Mouse (Mus musculus) myocyte (in vitro differentiated cells): Measurements from ENCODE around the gene Ets1. TPM values are rescaled to one million over a fixed set of nuclear protein-coding genes. Genes with fewer than 3 reads are reported as not detected.

ENCODE experiments used
- H3K27me3 ChIP-seq: one replicate; pipeline ENCODE4 v1.6.1; 2011; ENCODE audit not compliant: control insufficient read depth, insufficient read depth, insufficient read length
- H3K36me3 ChIP-seq: one replicate; pipeline ENCODE4 v1.6.1; 2011; ENCODE audit not compliant: control insufficient read depth, insufficient read depth
- H3K4me2 ChIP-seq: one replicate; pipeline ENCODE4 v1.6.1; 2011; ENCODE audit warnings: low read depth, control low read depth
- H3K4me3 ChIP-seq: one replicate; pipeline ENCODE4 v1.5.1; 2011; ENCODE audit warnings: mild to moderate bottlenecking, control low read depth, moderate library complexity
- H3K79me2 ChIP-seq: one replicate; pipeline ENCODE4 v1.6.1; 2011; ENCODE audit not compliant: control insufficient read depth, insufficient read depth
- H3ac ChIP-seq: one replicate; pipeline ENCODE4 v1.6.1; 2011; ENCODE audit not compliant: control insufficient read depth, insufficient read length
- CEBPB ChIP-seq: IDR thresholded peaks from 2 replicates; pipeline ENCODE4 v1.6.1; 2011; ENCODE audit warnings: mild to moderate bottlenecking, moderate library complexity; ENCODE audit not compliant: poor library complexity, insufficient read depth, severe bottlenecking
- E2F4 ChIP-seq: IDR thresholded peaks from one replicate; pipeline ENCODE4 v1.6.1; 2011; ENCODE audit warnings: mild to moderate bottlenecking, control low read depth, moderate library complexity; ENCODE audit not compliant: insufficient read depth
- MAX ChIP-seq: IDR thresholded peaks from one replicate; pipeline ENCODE4 v1.6.1; 2011; ENCODE audit warnings: low read depth, mild to moderate bottlenecking, control low read depth
- MYOD1 ChIP-seq, 3 experiments: IDR thresholded peaks; one replicate each; pipeline ENCODE4 v1.6.1; 2011; ENCODE audit warnings: control low read depth in 2 of 3, low read depth in 2 of 3, mild to moderate bottlenecking in 2 of 3, moderate library complexity in 1 of 3; ENCODE audit not compliant: insufficient read length in 2 of 3, control insufficient read depth in 1 of 3
- MYOG ChIP-seq, 3 experiments: IDR thresholded peaks; one replicate each; pipeline ENCODE4 v1.6.1; 2011; ENCODE audit warnings: control low read depth in 2 of 3, low read depth in 2 of 3, mild to moderate bottlenecking in 2 of 3; ENCODE audit not compliant: insufficient read length in 2 of 3, control insufficient read depth in 1 of 3, insufficient read depth in 1 of 3
- POLR2A ChIP-seq: IDR thresholded peaks from one replicate; pipeline ENCODE4 v1.6.1; 2011; ENCODE audit warnings: low read depth, mild to moderate bottlenecking, control low read depth, moderate library complexity; ENCODE audit not compliant: insufficient read length
- POLR2AphosphoS2 ChIP-seq: IDR thresholded peaks from one replicate; pipeline ENCODE4 v1.6.1; 2011; ENCODE audit warnings: low read depth, control low read depth; ENCODE audit not compliant: insufficient read length
- REST ChIP-seq: IDR thresholded peaks from one replicate; pipeline ENCODE4 v1.6.1; 2011; ENCODE audit warnings: mild to moderate bottlenecking, control low read depth, moderate library complexity; ENCODE audit not compliant: insufficient read depth, insufficient read length
- SRF ChIP-seq: IDR thresholded peaks from one replicate; pipeline ENCODE4 v1.6.1; 2011; ENCODE audit warnings: low read depth; ENCODE audit not compliant: control insufficient read depth, insufficient read length
- TCF12 ChIP-seq: IDR thresholded peaks from one replicate; pipeline ENCODE4 v1.6.1; 2011; ENCODE audit warnings: mild to moderate bottlenecking, control low read depth; ENCODE audit not compliant: poor library complexity, insufficient read depth, severe bottlenecking
- TCF3 ChIP-seq: IDR thresholded peaks from one replicate; pipeline ENCODE4 v1.6.1; 2011; ENCODE audit warnings: low read depth, control low read depth; ENCODE audit not compliant: insufficient read length
- USF1 ChIP-seq: IDR thresholded peaks from one replicate; pipeline ENCODE4 v1.6.1; 2011; ENCODE audit warnings: low read depth, mild to moderate bottlenecking, control low read depth, moderate library complexity
- polyA plus RNA-seq: library from polyadenylated mRNA; unstranded; fragments of >200 nt; fragmentation: generic; extraction: Trizol; gene quantifications from one replicate; pipeline ENCODE4 v1.2.1, GENCODE M21; 2012; ENCODE audit warnings: missing spikeins

Ets1 gene
- polyA plus RNA-seq, 1 experiment, result 5.4 TPM

DNA sequence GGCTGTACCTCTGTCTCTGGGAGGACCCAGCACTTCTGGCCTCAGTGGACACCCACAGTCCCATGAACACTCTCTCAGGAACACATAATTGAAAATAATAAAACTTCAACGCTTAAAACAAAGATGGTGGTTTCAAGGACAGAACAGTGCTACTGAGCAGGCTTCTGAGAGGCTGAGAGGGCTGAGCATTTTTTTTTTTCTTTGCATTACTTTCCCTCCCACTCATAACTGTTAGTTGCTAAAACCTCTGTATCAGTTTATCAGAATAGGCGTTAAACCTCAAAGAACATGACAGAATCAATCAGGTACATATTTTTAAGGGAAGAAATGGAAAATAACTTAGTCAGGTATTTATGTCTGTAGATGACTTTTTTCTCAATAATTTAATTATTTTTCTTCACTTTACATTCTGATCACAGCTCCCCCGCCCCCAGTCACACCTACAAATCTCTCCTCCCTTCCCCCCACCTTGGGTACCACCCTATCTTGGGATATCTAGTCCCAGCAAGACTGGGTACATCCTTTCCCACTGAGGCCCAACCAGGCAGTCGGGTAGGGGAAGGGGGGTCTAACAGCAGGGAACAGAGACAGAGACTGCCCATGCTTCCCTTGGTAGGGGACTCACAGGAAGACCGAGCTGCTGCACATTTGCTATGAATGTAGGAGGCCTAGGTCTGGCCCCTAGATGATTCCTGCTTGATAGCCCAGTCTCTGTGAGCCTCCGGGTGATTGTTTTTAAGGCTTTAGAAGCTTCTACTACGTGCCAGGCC, 68.1 kb downstream of the Ets1 start:
- Histone ChIP-seq H3ac (no peak overlapping the region), H3K4me2 (no peak overlapping the region), H3K79me2 (peaks cover 99% of the 10 kb centered on the region), H3K4me3 (no peak overlapping the region), H3K36me3 (no peaks in the 10 kb centered on the region), H3K27me3 (no peaks in the 10 kb centered on the region)
- no peak for TF ChIP-seq MAX
- TF ChIP-seq TCF3, result no peak
- no peak for TF ChIP-seq MYOD1 (IDR thresholded peaks at IDR 0.05; ENCODE audit: control insufficient read depth in 1 of 3, insufficient read length in 2 of 3, low read depth in 2 of 3)
- TF ChIP-seq MYOG (IDR thresholded peaks at IDR 0.05; ENCODE audit: control insufficient read depth in 1 of 3, insufficient read depth in 1 of 3, insufficient read length in 2 of 3, low read depth in 2 of 3), result no peak
- no peak for TF ChIP-seq USF1
- TF ChIP-seq CEBPB, result no peak
- TF ChIP-seq POLR2A, result no peak
- TF ChIP-seq TCF12, result no peak
- TF ChIP-seq SRF, result no peak
- no peak for TF ChIP-seq POLR2AphosphoS2
- TF ChIP-seq REST, result no peak
- no peak for TF ChIP-seq E2F4

DNA sequence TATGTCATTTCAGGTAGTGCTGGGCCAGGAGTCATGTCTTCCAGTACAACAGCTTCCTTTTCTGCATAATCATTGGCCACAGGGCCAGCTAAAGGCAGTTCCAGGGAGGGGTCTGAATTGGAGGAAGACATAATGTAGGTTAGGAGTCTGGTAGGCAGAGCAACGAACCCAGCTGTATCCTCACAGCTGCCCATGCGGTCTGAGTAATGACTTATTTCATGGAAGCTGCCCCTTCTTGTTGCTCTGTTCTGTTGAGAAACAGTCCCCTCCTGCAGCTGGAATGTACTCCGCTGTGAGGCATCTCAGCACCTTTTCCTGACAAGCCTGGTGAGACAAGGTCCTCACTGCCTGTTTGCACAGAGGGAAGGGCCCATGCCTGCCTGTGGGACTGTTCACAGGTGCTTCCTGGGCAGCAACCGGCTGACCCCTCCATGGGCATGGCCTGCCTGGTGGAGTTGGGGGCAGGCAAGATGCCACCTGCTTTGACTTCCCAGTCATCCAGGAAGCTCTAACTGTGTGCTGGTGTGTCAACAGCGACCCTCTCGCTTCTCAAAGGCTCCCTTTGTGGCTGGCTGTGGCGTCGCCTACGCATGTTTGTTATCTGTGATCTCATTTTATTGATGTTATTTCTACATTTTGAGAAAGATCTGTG, 69.9 kb downstream of the Ets1 start:
- TF ChIP-seq POLR2A (peak; percentile 12), E2F4 (no peak)
- no peak overlapping the region for H3K4me2 ChIP-seq

DNA sequence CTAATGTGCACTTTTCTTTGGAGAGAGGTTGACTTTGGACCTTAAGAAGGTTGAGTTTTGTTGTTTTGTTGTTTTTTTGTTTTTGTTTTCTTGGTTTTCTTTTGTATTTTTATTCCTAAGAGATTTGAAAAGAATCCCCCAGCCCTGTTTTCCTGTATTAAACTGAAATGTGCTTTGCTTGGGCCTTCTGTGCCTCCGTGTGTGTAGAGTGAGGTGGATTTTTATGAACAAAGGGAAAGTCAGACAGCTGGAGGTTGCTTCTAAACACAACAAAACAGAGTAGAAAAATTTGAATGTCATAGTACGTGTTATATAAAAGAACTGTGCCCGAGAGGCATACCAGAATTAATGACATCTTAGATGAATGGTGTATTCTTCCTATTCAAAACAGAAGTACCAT, 71.4 kb downstream of the Ets1 start:
- no peak overlapping the region for H3K4me2 ChIP-seq
- H3K36me3 ChIP-seq, result no peaks in the 10 kb centered on the region
- no peaks in the 10 kb centered on the region for H3K27me3 ChIP-seq
- no peak for TF ChIP-seq CEBPB
- no peak for TF ChIP-seq REST
- TF ChIP-seq USF1, result no peak
- TF ChIP-seq MYOD1 (IDR thresholded peaks at IDR 0.05; ENCODE audit: control insufficient read depth in 1 of 3, insufficient read length in 2 of 3, low read depth in 2 of 3), result no peak
- no peak for TF ChIP-seq SRF
- no peak for TF ChIP-seq MAX
- no peak for TF ChIP-seq MYOG (IDR thresholded peaks at IDR 0.05; ENCODE audit: control insufficient read depth in 1 of 3, insufficient read depth in 1 of 3, insufficient read length in 2 of 3, low read depth in 2 of 3)
- TF ChIP-seq TCF3, result no peak
- no peak for TF ChIP-seq TCF12
- no peak for TF ChIP-seq POLR2A
- TF ChIP-seq POLR2AphosphoS2, result no peak
- no peak for TF ChIP-seq E2F4
- no peak overlapping the region for H3K4me3 ChIP-seq
- peaks cover 89% of the 10 kb centered on the region for H3K79me2 ChIP-seq
- H3ac ChIP-seq, result no peak overlapping the region

More for the DNA sequence above, 69.9 kb downstream of the Ets1 start:
- no peaks in the 10 kb centered on the region for H3K36me3 ChIP-seq
- H3ac ChIP-seq, result no peak overlapping the region
- H3K4me3 ChIP-seq, result no peak overlapping the region
- H3K27me3 ChIP-seq, result no peaks in the 10 kb centered on the region
- peaks cover 92% of the 10 kb centered on the region for H3K79me2 ChIP-seq

DNA sequence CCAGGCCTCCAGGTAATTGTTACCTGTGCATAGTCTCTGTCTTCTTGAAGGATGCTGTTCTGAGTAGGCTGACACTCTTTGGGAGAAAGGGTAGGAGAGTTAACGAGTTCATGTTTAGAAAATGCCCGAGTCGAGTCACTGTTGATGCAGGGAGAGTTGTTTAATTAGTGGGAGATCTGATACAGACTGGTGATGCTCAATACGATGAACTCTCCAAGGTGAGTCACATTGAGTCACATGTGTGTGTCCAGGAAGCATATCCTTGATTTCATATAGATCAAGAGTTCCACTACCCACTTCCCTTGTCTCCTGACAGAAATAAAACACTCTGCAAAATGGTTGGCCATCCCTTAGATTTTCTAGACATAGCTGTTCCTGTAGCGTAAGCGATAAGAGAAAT, 72.5 kb downstream of the Ets1 start:
- Histone ChIP-seq H3K4me3 (no peak overlapping the region), H3K79me2 (peaks cover 89% of the 10 kb centered on the region), H3K36me3 (no peaks in the 10 kb centered on the region), H3K27me3 (no peaks in the 10 kb centered on the region), H3K4me2 (peak overlapping the region; percentile 77), H3ac (no peak overlapping the region)
- TF ChIP-seq MYOG (IDR thresholded peaks at IDR 0.05; ENCODE audit: control insufficient read depth in 1 of 3, insufficient read depth in 1 of 3, insufficient read length in 2 of 3, low read depth in 2 of 3), result no peak
- no peak for TF ChIP-seq TCF3
- no peak for TF ChIP-seq SRF
- TF ChIP-seq POLR2AphosphoS2, result no peak

DNA sequence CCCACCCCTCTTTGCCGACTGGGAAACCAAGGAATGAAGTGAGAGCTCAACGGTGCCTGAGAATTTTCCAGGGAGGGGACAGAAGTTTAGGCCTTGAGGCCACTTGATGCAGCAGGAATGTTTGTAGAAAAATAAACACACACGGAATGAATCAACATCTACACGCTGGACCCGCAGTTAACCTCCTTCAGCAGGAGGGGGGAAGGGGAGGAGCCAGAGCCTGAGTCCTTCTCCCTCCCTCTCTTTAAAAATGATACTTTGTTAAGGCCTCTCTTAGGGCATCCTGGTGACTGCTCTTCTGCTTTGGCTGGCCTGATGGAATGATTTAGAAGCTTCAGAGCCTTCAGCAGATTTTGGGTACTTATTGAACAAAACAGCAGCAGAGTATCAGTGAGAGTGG, 73.3 kb downstream of the Ets1 start:
- H3K4me3 ChIP-seq, result peak overlapping the region; percentile 9
- H3ac ChIP-seq, result no peak overlapping the region
- no peaks in the 10 kb centered on the region for H3K27me3 ChIP-seq
- H3K4me2 ChIP-seq, result peak overlapping the region; percentile 77
- TF ChIP-seq REST (no peak), MAX (no peak), POLR2AphosphoS2 (no peak), MYOG (IDR thresholded peaks at IDR 0.05; ENCODE audit: control insufficient read depth in 1 of 3, insufficient read depth in 1 of 3, insufficient read length in 2 of 3, low read depth in 2 of 3) (no peak), CEBPB (no peak), E2F4 (no peak), SRF (no peak), MYOD1 (IDR thresholded peaks at IDR 0.05; ENCODE audit: control insufficient read depth in 1 of 3, insufficient read length in 2 of 3, low read depth in 2 of 3) (no peak), TCF12 (no peak), USF1 (no peak), TCF3 (no peak), POLR2A (no peak)
- H3K36me3 ChIP-seq, result no peaks in the 10 kb centered on the region
- H3K79me2 ChIP-seq, result peaks cover 84% of the 10 kb centered on the region
